9 mouse cellular contexts compared by ENCODE assay signal in genomic region chr2:155627030-155627738, GRCm38 (mm10). TPM values are rescaled to one million over a fixed set of nuclear protein-coding genes. Genes with fewer than 3 reads are reported as not detected.
DNase-seq lines count a peak whose midpoint lies in the region; ATAC-seq and TF ChIP-seq lines count a peak whose summit lies in the region.
"Had no signal": no experiment of that assay in that cellular context is flagged by ENCODE, and none has a peak within 500 bp of the region (broad histone marks: within the 10 kb centered on the region; RNA-seq: fewer than 3 reads in every experiment).

No protein-coding gene starts in this region.

- no peak overlapping the region for H3K27ac ChIP-seq in forebrain, embryonic 14.5 days (ENCODE audit: low read depth, low read length)
- H3K27ac ChIP-seq in forebrain, embryonic 12.5 days, result no peak overlapping the region
- no peak overlapping the region for H3K27ac ChIP-seq in layer of hippocampus, adult 2 months
- no peak overlapping the region for H3K27ac ChIP-seq in spleen, adult 2 months (ENCODE audit: insufficient read depth, low read length)
- H3K27ac ChIP-seq: limb, embryonic 15.5 days had no signal

- WGBS in forebrain, embryonic 14.5 days, result 56% methylated on average over 21 of the region's 21 CpGs
- 39% methylated on average over 21 of the region's 21 CpGs for WGBS in forebrain, embryonic 12.5 days
- WGBS in spleen, adult 2 months, result 41% methylated on average over 21 of the region's 21 CpGs

- H3K9me3 ChIP-seq in forebrain, embryonic 14.5 days (replicated peaks; ENCODE audit: control insufficient read depth, low read length), result no peaks in the 10 kb centered on the region
- no peaks in the 10 kb centered on the region for H3K9me3 ChIP-seq in forebrain, embryonic 12.5 days
- H3K9me3 ChIP-seq in E14TG2a.4 (ENCODE audit: low read length), result no peaks in the 10 kb centered on the region
- H3K9me3 ChIP-seq: limb, embryonic 15.5 days had no signal

- TF ChIP-seq CTCF in E14TG2a.4 (conservative IDR thresholded peaks at IDR 0.05; ENCODE audit: low read length), result peak; percentile 53
- peak; percentile 99 for TF ChIP-seq CTCF in layer of hippocampus, adult 2 months (conservative IDR thresholded peaks at IDR 0.05)
- TF ChIP-seq CTCF in spleen, adult 2 months (IDR thresholded peaks at IDR 0.05; ENCODE audit: extremely low read depth, insufficient read depth, insufficient read length, insufficient replicate concordance), result peak; percentile 99

- H3K36me3 ChIP-seq in forebrain, embryonic 14.5 days (ENCODE audit: control insufficient read depth, insufficient read depth, low read length), result peaks cover 13% of the 10 kb centered on the region
- peaks cover 10% of the 10 kb centered on the region for H3K36me3 ChIP-seq in forebrain, embryonic 12.5 days (replicated peaks)
- H3K36me3 ChIP-seq in E14TG2a.4 (ENCODE audit: insufficient read depth, low read length), result no peaks in the 10 kb centered on the region
- H3K36me3 ChIP-seq in spleen, adult 2 months (ENCODE audit: control insufficient read depth, insufficient read depth, low read length), result peaks cover 1% of the 10 kb centered on the region; the same call in 1 of the 2 replicates

- peaks cover 45% of the 10 kb centered on the region for H3K27me3 ChIP-seq in forebrain, embryonic 14.5 days (replicated peaks; ENCODE audit: control insufficient read depth, insufficient read depth, low read length)
- peaks cover 80% of the 10 kb centered on the region for H3K27me3 ChIP-seq in forebrain, embryonic 12.5 days
- H3K27me3 ChIP-seq in E14TG2a.4 (ENCODE audit: insufficient read depth, low read length), result peaks cover 68% of the 10 kb centered on the region
- 0 out of 2 replicates have a peak, but pooled peaks cover 9% of the 10 kb centered on the region for H3K27me3 ChIP-seq in spleen, adult 2 months (ENCODE audit: control insufficient read depth, insufficient read depth, low read length)

- peak; percentile 77 for DNase-seq in forebrain, embryonic 14.5 days (ENCODE audit: low spot score)
- DNase-seq in cerebellum, adult 11-12 months, result peak; percentile 80
- DNase-seq in frontal cortex, postnatal 36 days (ENCODE audit: low spot score in 2 of 2), result peak; percentile 66 to 77
- peak; percentile 70 to 83 for DNase-seq in layer of hippocampus, adult 2 months (ENCODE audit: low spot score in 2 of 2)
- peak; percentile 75 to 80 for DNase-seq in lung, postnatal 4 days
- DNase-seq in spleen, adult 2 months (ENCODE audit: low read depth in 1 of 2, low spot score in 2 of 2), result peak; percentile 29 to 56

- no peak overlapping the region for H3K4me3 ChIP-seq in forebrain, embryonic 14.5 days (ENCODE audit: low read depth, low read length)
- H3K4me3 ChIP-seq in forebrain, embryonic 12.5 days (replicated peaks), result no peak overlapping the region
- H3K4me3 ChIP-seq in E14TG2a.4 (replicated peaks; ENCODE audit: low read length), result peak overlapping the region; percentile 52
- no peak overlapping the region for H3K4me3 ChIP-seq in layer of hippocampus, adult 2 months
- no peak overlapping the region for H3K4me3 ChIP-seq in spleen, adult 2 months (ENCODE audit: extremely low read depth, insufficient read depth, insufficient read length)
- H3K4me3 ChIP-seq: limb, embryonic 15.5 days had no signal

- no peak overlapping the region for H3K9ac ChIP-seq in forebrain, embryonic 14.5 days (ENCODE audit: low read length)
- H3K9ac ChIP-seq in forebrain, embryonic 12.5 days, result no peak overlapping the region
- H3K9ac ChIP-seq: limb, embryonic 15.5 days had no signal

- H3K4me1 ChIP-seq in forebrain, embryonic 14.5 days (ENCODE audit: control insufficient read depth, insufficient read depth, low read length), result peaks cover 4% of the 10 kb centered on the region; the same call in 1 of the 2 replicates
- H3K4me1 ChIP-seq in forebrain, embryonic 12.5 days, result peaks cover 31% of the 10 kb centered on the region
- peaks cover 81% of the 10 kb centered on the region for H3K4me1 ChIP-seq in E14TG2a.4 (replicated peaks; ENCODE audit: low read depth, low read length)
- no peaks in the 10 kb centered on the region for H3K4me1 ChIP-seq in spleen, adult 2 months (ENCODE audit: control insufficient read depth, insufficient read depth, insufficient read length)

- ATAC-seq in forebrain, embryonic 14.5 days, result 0 out of 2 replicates have a peak, but pooled peaks have one; percentile 11
- no peak for ATAC-seq in forebrain, embryonic 12.5 days (ENCODE audit: low FRiP score)

- no peak overlapping the region for H3K4me2 ChIP-seq in forebrain, embryonic 14.5 days (ENCODE audit: low read length)
- no peak overlapping the region for H3K4me2 ChIP-seq in forebrain, embryonic 12.5 days
- H3K4me2 ChIP-seq: limb, embryonic 15.5 days had no signal

- TF ChIP-seq POLR2A in spleen, adult 2 months (IDR thresholded peaks at IDR 0.05; ENCODE audit: low read depth, low read length), result no peak

RNA-seq across cellular contexts. Expression of gene Myh7b, which starts 16.2 kb away (rescaled TPM):
- polyA plus RNA-seq in forebrain, embryonic 14.5 days (2014; fragmentation: Nextera tagmentation; extraction: Ambion mirVana), result 0.08 and 0.35 TPM in 2 replicates
- polyA plus RNA-seq in forebrain, embryonic 12.5 days (2016; fragmentation: Nextera tagmentation; extraction: Ambion mirVana), result 0.66 and 1.0 TPM in 2 replicates
- 1 to 10 TPM; 5.5 to 5.6 TPM for total RNA-seq in layer of hippocampus, adult 2 months (2021)
- 0.04 TPM in 2 replicates for polyA plus RNA-seq in spleen, adult 2 months (2012; rRNA removed)

RNA-seq across cellular contexts. Expression of gene Gss, which starts 34.6 kb away (rescaled TPM):
- polyA plus RNA-seq in forebrain, embryonic 14.5 days (2014; fragmentation: Nextera tagmentation; extraction: Ambion mirVana), result 14.6 and 17.0 TPM in 2 replicates
- polyA plus RNA-seq in forebrain, embryonic 12.5 days (2016; fragmentation: Nextera tagmentation; extraction: Ambion mirVana), result 16.6 and 20.0 TPM in 2 replicates
- total RNA-seq in layer of hippocampus, adult 2 months (2021), result 10 to 100 TPM; 25.6 to 26.2 TPM
- 9.9 and 11.3 TPM in 2 replicates for polyA plus RNA-seq in spleen, adult 2 months (2012; rRNA removed)
